Mouse (Mus musculus) CH12.LX (cell line): ENCODE measurements at regions not wholly inside any gene's neighbourhood (a gene's known extent, or its start where the extent isn't known, plus 50 kb on each side); places are given as distances from the start of the nearest gene placed in this dataset.

Experiments used
- DNase-seq: peaks from one replicate; pipeline ENCODE4 v3.0.0-alpha.2; 2013; ENCODE audit errors: extremely low read depth
- H3K27ac ChIP-seq: 2 replicates; pipeline ENCODE4 v1.5.1; 2012; ENCODE audit warnings: low read depth, mild to moderate bottlenecking, control low read depth, moderate library complexity; ENCODE audit not compliant: insufficient read depth
- H3K27me3 ChIP-seq: replicated peaks from 2 replicates; pipeline ENCODE3; 2012; ENCODE audit warnings: inconsistent platforms
- H3K36me3 ChIP-seq, 2 experiments: replicated peaks in 1 of 2; 2 replicates each; pipeline versions ENCODE3 to v1.6.1; 2012; ENCODE audit warnings: inconsistent platforms in 1 of 2, low read length in 1 of 2, mild to moderate bottlenecking in 1 of 2, mixed read lengths in 1 of 2, moderate library complexity in 1 of 2; ENCODE audit not compliant: control insufficient read depth in 1 of 2, insufficient read depth in 1 of 2
- H3K4me1 ChIP-seq, 2 experiments: 2 replicates each; pipeline ENCODE4 v1.6.1; 2012; ENCODE audit warnings: inconsistent platforms in 1 of 2, moderate library complexity in 1 of 2; ENCODE audit not compliant: insufficient read depth in 2 of 2, control insufficient read depth in 1 of 2
- H3K4me2 ChIP-seq: 2 replicates; pipeline ENCODE4 v1.6.1; 2012; ENCODE audit warnings: low read depth, mild to moderate bottlenecking, control low read depth; ENCODE audit not compliant: poor library complexity, insufficient read depth, severe bottlenecking
- H3K4me3 ChIP-seq, 3 experiments: fragments of 150-350 bp in 1 of 3; sonication (generic) in 1 of 3; replicated peaks in 1 of 3; 2 replicates each; pipeline versions ENCODE3 to v1.5.1; 2011 to 2012; ENCODE audit warnings: low read depth in 2 of 3, low read length in 2 of 3, mild to moderate bottlenecking in 2 of 3, moderate library complexity in 2 of 3, control low read depth in 1 of 3, improper control_type of control experiment in 1 of 3, inconsistent platforms in 1 of 3, mixed read lengths in 1 of 3; ENCODE audit not compliant: poor library complexity in 1 of 3
- H3K79me2 ChIP-seq: replicated peaks from 2 replicates; pipeline ENCODE4 v1.6.1; 2012; ENCODE audit warnings: mild to moderate bottlenecking, moderate library complexity; ENCODE audit not compliant: control insufficient read depth, poor library complexity, insufficient read depth, severe bottlenecking; ENCODE audit errors: extremely low read depth
- H3K9ac ChIP-seq: 2 replicates; pipeline ENCODE4 v1.6.1; 2012; ENCODE audit warnings: low read depth, mild to moderate bottlenecking, control low read depth, moderate library complexity; ENCODE audit not compliant: insufficient read depth
- H3K9me3 ChIP-seq: replicated peaks from 2 replicates; pipeline ENCODE3; 2012; ENCODE audit warnings: low read length, inconsistent platforms, mixed read lengths
- BHLHE40 ChIP-seq: IDR thresholded peaks from 2 replicates; pipeline ENCODE4 v1.6.1; 2011; ENCODE audit warnings: mild to moderate bottlenecking, low read depth, low read length, improper control_type of control experiment
- CHD2 ChIP-seq: IDR thresholded peaks from 2 replicates; pipeline ENCODE4 v1.6.1; 2011; ENCODE audit warnings: low read length, improper control_type of control experiment
- EP300 ChIP-seq: IDR thresholded peaks from 2 replicates; pipeline ENCODE4 v1.6.1; 2011; ENCODE audit warnings: low read length, improper control_type of control experiment
- ETS1 ChIP-seq: conservative IDR thresholded peaks from 2 replicates; pipeline ENCODE4 v1.6.1; 2012; ENCODE audit warnings: low read depth, mild to moderate bottlenecking, inconsistent platforms, low read length, improper control_type of control experiment, moderate library complexity
- GABPA ChIP-seq: IDR thresholded peaks from 2 replicates; pipeline ENCODE4 v1.6.1; 2012; ENCODE audit warnings: low read depth, low read length, improper control_type of control experiment, inconsistent platforms; ENCODE audit not compliant: insufficient replicate concordance
- HCFC1 ChIP-seq: IDR thresholded peaks from 2 replicates; pipeline ENCODE4 v1.6.1; 2012; ENCODE audit warnings: low read depth, mild to moderate bottlenecking, inconsistent platforms, low read length, improper control_type of control experiment
- IRF4 ChIP-seq: IDR thresholded peaks from 2 replicates; pipeline ENCODE4 v1.6.1; 2014; ENCODE audit warnings: low read depth, mild to moderate bottlenecking, inconsistent platforms, low read length, improper control_type of control experiment
- KAT2A ChIP-seq: IDR thresholded peaks from 2 replicates; pipeline ENCODE4 v1.6.1; 2012; ENCODE audit warnings: low read length, improper control_type of control experiment, inconsistent platforms; ENCODE audit not compliant: insufficient replicate concordance
- MAX ChIP-seq: IDR thresholded peaks from 2 replicates; pipeline ENCODE4 v1.6.1; 2011; ENCODE audit warnings: low read length, improper control_type of control experiment
- MXI1 ChIP-seq: IDR thresholded peaks from 2 replicates; pipeline ENCODE4 v1.6.1; 2011; ENCODE audit warnings: mild to moderate bottlenecking, low read depth, low read length, improper control_type of control experiment
- NELFE ChIP-seq: IDR thresholded peaks from 2 replicates; pipeline ENCODE4 v1.6.1; 2011; ENCODE audit warnings: low read depth, low read length, improper control_type of control experiment
- PAX5 ChIP-seq: IDR thresholded peaks from 2 replicates; pipeline ENCODE4 v1.6.1; 2012; ENCODE audit warnings: low read length, inconsistent platforms, mixed read lengths
- POLR2A ChIP-seq: IDR thresholded peaks from 2 replicates; pipeline ENCODE4 v1.6.1; 2011; ENCODE audit warnings: low read depth, mild to moderate bottlenecking, improper control_type of control experiment, low read length
- POLR2AphosphoS2 ChIP-seq: IDR thresholded peaks from 2 replicates; pipeline ENCODE4 v1.6.1; 2011; ENCODE audit warnings: low read depth, low read length, improper control_type of control experiment
- RCOR1 ChIP-seq: conservative IDR thresholded peaks from 2 replicates; pipeline ENCODE4 v1.6.1; 2012; ENCODE audit warnings: low read depth, mild to moderate bottlenecking, inconsistent platforms, low read length, improper control_type of control experiment
- TBP ChIP-seq: conservative IDR thresholded peaks from 2 replicates; pipeline ENCODE4 v1.6.1; 2011; ENCODE audit warnings: low read depth, low read length, improper control_type of control experiment
- UBTF ChIP-seq: IDR thresholded peaks from 2 replicates; pipeline ENCODE4 v1.6.1; 2012; ENCODE audit warnings: low read depth, mild to moderate bottlenecking, inconsistent platforms, low read length, improper control_type of control experiment, moderate library complexity
- USF2 ChIP-seq: conservative IDR thresholded peaks from 2 replicates; pipeline ENCODE4 v1.6.1; 2011; ENCODE audit warnings: low read depth, low read length, improper control_type of control experiment
- dilution Hi-C: fragments of 300-500 bp; cut with MboI; formaldehyde crosslinking; loops from 2 replicates; pipeline ENCODE4 v1.14.3; 2020; ENCODE audit warnings: low sequenced_read_pairs; ENCODE audit not compliant: extremely low pct_unique_long_range_greater_than_20kb, extremely low pct_ligation_motif_present
- in situ Hi-C: fragments of 300-500 bp; cut with MboI; formaldehyde crosslinking; loops from 3 replicates; pipeline ENCODE4 v1.14.3; 2019; ENCODE audit warnings: low sequenced_read_pairs, low pct_ligation_motif_present, low pct_unique_long_range_greater_than_20kb, mixed read lengths

DNA sequence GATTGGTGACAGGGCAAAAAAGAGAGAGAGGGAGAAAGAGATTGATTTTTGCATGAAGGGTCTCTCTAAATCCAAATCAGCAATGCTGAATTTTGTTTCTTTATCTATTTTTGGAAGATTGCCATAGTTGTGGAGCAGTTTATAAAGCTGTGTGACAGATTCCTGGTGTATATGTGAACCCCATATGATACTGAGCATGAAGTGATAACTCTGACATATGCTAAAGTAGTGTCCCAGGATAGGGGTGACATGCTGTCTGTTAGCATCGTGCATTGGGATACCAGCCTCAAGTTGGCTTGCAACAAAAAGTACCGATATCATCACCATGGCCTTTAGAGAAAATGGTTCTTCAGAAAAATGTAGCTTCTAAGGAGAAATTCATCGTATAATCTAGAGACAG lies 82.3 kb upstream of the Ddx18 start:
- H3K27ac ChIP-seq = no peak overlapping the region
- H3K79me2 ChIP-seq = no peaks in the 10 kb centered on the region
- no peak overlapping the region for H3K9ac ChIP-seq
- no peaks in the 10 kb centered on the region for H3K4me1 ChIP-seq
- dilution Hi-C loops (no loop called here), in situ Hi-C loops (no loop called here)
- no peak for TF ChIP-seq UBTF
- no peak for TF ChIP-seq HCFC1
- no peak for TF ChIP-seq MAX
- no peak for TF ChIP-seq ETS1
- TF ChIP-seq EP300 = no peak
- no peak for TF ChIP-seq TBP
- no peak for TF ChIP-seq CHD2
- TF ChIP-seq IRF4 = no peak
- no peak for TF ChIP-seq BHLHE40
- TF ChIP-seq GABPA = no peak
- TF ChIP-seq USF2 = no peak
- no peak for TF ChIP-seq KAT2A
- no peak for TF ChIP-seq RCOR1
- no peak for TF ChIP-seq MXI1
- no peak for TF ChIP-seq POLR2AphosphoS2
- no peak for TF ChIP-seq NELFE
- no peak overlapping the region for H3K4me3 ChIP-seq
- no peaks in the 10 kb centered on the region for H3K36me3 ChIP-seq
- DNase-seq = no peak
- peaks cover 15% of the 10 kb centered on the region for H3K27me3 ChIP-seq
- no peaks in the 10 kb centered on the region for H3K9me3 ChIP-seq
- no peak overlapping the region for H3K4me2 ChIP-seq

DNA sequence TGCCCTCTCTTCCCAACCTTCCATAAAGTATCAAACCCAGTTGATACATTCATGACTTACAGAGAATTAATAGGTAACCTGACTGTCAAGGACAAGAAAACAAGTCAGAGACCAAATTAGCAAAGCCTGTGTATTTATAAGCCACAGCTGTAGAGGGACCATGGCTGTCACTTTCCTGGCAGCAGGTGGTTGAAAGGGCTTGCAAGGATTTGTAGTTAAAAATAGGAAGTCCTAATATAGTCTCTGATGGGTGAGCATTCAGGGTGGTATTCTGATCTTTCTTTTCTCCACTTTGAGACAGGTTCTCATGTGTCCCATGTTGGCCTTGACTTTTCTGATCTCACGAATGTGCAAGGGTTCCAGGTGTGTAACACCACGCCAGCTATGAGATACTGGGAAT lies 63.7 kb upstream of the Ddx18 start:
- H3K79me2 ChIP-seq = no peaks in the 10 kb centered on the region
- H3K9me3 ChIP-seq = no peaks in the 10 kb centered on the region
- DNase-seq = no peak
- TF ChIP-seq POLR2A = no peak
- no peak for TF ChIP-seq PAX5
- TF ChIP-seq HCFC1 = no peak
- no peak for TF ChIP-seq GABPA
- dilution Hi-C loops (no loop called here), in situ Hi-C loops (no loop called here)
- no peak overlapping the region for H3K27ac ChIP-seq
- H3K4me2 ChIP-seq = no peak overlapping the region
- no peak overlapping the region for H3K9ac ChIP-seq
- H3K27me3 ChIP-seq = peaks cover 25% of the 10 kb centered on the region
- no peak overlapping the region for H3K4me3 ChIP-seq
- H3K4me1 ChIP-seq = no peaks in the 10 kb centered on the region
- H3K36me3 ChIP-seq = no peaks in the 10 kb centered on the region
